Mouse (Mus musculus) CD4-positive naive resting alpha-beta T cell, adult 57 days (primary cell): ENCODE measurements around the gene Sdhaf3. TPM values are rescaled to one million over a fixed set of nuclear protein-coding genes. Genes with fewer than 3 reads are reported as not detected.

ENCODE experiments used
- total RNA-seq: library from RNA; stranded (reverse); gene quantifications from one replicate; pipeline ENCODE4 v1.2.4, GENCODE M21; 2023

The Sdhaf3 gene
- total RNA-seq, result 2.4 TPM

GRCm38 (mm10) chr6:6955764-6956561 lies at the start of gene Sdhaf3:
Gene Sdhaf3 (plus strand): TSS chr6:6956004.

Other genes starting within 250 kb of the Sdhaf3 start
- gene Dlx6, start 92.7 kb upstream of the Sdhaf3 start, total RNA-seq, result not detected
- gene Dlx5, start 73.9 kb upstream of the Sdhaf3 start, total RNA-seq, result not detected